Mouse (Mus musculus) midbrain, embryonic 16.5 days (tissue): ENCODE data around the gene Gm10645. TPM values are rescaled to one million over a fixed set of nuclear protein-coding genes. Genes with fewer than 3 reads are reported as not detected.

Experiments
- ATAC-seq: fragments of 200-750 bp; cut with Nextera tagmentation; 2 replicates; pipeline ENCODE4 v1.8.0; 2017; ENCODE audit warnings: moderate TSS enrichment
- H3K27ac ChIP-seq: fragments of 300-500 bp; sonication (generic); 2 replicates; pipeline ENCODE4 v1.5.1; 2014; ENCODE audit warnings: mild to moderate bottlenecking, low read length, mixed read lengths
- H3K27me3 ChIP-seq: fragments of 300-500 bp; sonication (generic); 2 replicates; pipeline ENCODE4 v1.6.1; 2014; ENCODE audit warnings: low read depth, low read length, mixed read lengths; ENCODE audit not compliant: control insufficient read depth, insufficient read depth
- H3K36me3 ChIP-seq: fragments of 300-500 bp; sonication (generic); 2 replicates; pipeline ENCODE4 v1.6.1; 2014; ENCODE audit warnings: mild to moderate bottlenecking, low read length, moderate library complexity, mixed read lengths; ENCODE audit not compliant: control insufficient read depth, insufficient read depth
- H3K4me1 ChIP-seq: fragments of 300-500 bp; sonication (generic); 2 replicates; pipeline ENCODE4 v1.6.1; 2014; ENCODE audit warnings: mild to moderate bottlenecking, low read length, mixed read lengths; ENCODE audit not compliant: control insufficient read depth, insufficient read depth
- H3K4me2 ChIP-seq: fragments of 300-500 bp; sonication (generic); 2 replicates; pipeline ENCODE4 v1.6.1; 2014; ENCODE audit warnings: mild to moderate bottlenecking, low read length, mixed read lengths
- H3K4me3 ChIP-seq: fragments of 300-500 bp; sonication (generic); 2 replicates; pipeline ENCODE4 v1.5.1; 2014; ENCODE audit warnings: low read depth, mild to moderate bottlenecking, low read length, moderate library complexity, mixed read lengths
- H3K9ac ChIP-seq: fragments of 300-500 bp; sonication (generic); 2 replicates; pipeline ENCODE4 v1.6.1; 2014; ENCODE audit warnings: low read depth, low read length, mixed read lengths
- H3K9me3 ChIP-seq: fragments of 300-500 bp; sonication (generic); replicated peaks from 2 replicates; pipeline ENCODE4 v1.6.1; 2014; ENCODE audit warnings: mild to moderate bottlenecking, low read length, mixed read lengths; ENCODE audit not compliant: control insufficient read depth, poor library complexity, severe bottlenecking
- WGBS: fragments of 180-500 bp; shearing (Covaris S2); extraction: QIAGEN DNeasy Blood & Tissue Kit; methylation state at CpG from one replicate; pipeline ENCODE4 v1.1.7; 2014; 5-methylcytosine and 5-hydroxymethylcytosine counted together
- polyA plus RNA-seq: library from polyadenylated mRNA; unstranded; fragments of >200 nt; fragmentation: Nextera tagmentation; extraction: Ambion mirVana; gene quantifications from 2 replicates; pipeline ENCODE4 v1.2.1, GENCODE M21; 2015

Gm10645 gene
- 6.1 and 6.9 TPM in 2 replicates for polyA plus RNA-seq

GRCm38 (mm10) chr8:83165931-83166867 is at the start of gene Gm10645:
Gene Gm10645, minus strand, starts transcription at chr8:83166170.
- peak; percentile 84 for ATAC-seq
- Histone ChIP-seq H3K36me3 (no peaks in the 10 kb centered on the region), H3K9me3 (no peaks in the 10 kb centered on the region), H3K27me3 (no peaks in the 10 kb centered on the region), H3K27ac (peak within 1 kb of the TSS; percentile 97), H3K4me2 (peak within 1 kb of the TSS; percentile 81), H3K9ac (peak within 1 kb of the TSS; percentile 99), H3K4me3 (peak within 1 kb of the TSS; percentile 89), H3K4me1 (peaks cover 26% of the 10 kb centered on the region)
- WGBS = 2% methylated on average over 47 of the region's 54 CpGs

DNA sequence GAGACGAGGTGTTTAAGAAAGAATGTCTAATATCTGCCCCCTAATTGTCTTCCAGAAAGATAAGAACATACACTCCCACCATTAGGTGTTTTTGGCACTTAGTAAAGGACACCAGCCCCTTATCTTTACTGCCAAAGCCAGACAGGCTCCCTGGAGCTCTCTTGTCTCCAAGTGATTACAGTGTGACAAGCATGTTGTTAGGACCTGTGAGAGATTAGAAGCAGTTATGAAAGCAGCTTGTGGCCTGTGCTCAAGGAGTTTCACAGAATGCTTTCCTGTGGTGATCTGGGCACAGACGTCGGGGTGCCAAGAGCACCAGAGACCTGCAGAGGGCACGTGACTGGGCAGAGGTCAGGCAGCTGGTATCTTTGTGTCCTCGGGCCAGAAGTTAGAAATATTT is 49.1 kb upstream of the Gm10645 start:
- WGBS = 59% methylated on average over 5 of the region's 5 CpGs
- H3K36me3 ChIP-seq = peaks cover 15% of the 10 kb centered on the region
- H3K4me3 ChIP-seq = no peak overlapping the region
- no peak for ATAC-seq
- H3K27ac ChIP-seq = no peak overlapping the region
- no peaks in the 10 kb centered on the region for H3K27me3 ChIP-seq
- H3K9ac ChIP-seq = no peak overlapping the region
- H3K4me2 ChIP-seq = no peak overlapping the region
- no peaks in the 10 kb centered on the region for H3K9me3 ChIP-seq
- peaks cover 3% of the 10 kb centered on the region; the same call in 1 of the 2 replicates for H3K4me1 ChIP-seq

DNA sequence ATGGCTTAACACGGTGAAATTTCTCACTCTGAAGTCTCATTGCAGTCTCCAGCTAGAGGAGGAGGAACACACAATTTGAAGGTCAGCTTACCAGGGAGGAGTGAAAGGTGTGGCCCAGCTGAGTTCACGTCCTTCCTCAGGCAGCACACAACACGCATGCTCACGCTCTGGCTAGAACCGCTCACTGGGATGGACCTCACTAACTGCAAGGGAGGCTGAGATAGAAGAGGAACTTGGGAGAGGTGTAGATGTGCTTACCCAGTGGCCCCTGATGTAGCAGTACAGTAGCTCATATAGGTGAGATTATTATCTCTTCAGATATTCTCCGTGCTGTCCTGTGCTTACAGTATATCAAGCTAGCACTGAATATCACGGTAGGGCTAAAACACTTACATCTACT is 44.7 kb upstream of the Gm10645 start:
- Histone ChIP-seq H3K27ac (no peak overlapping the region), H3K4me2 (no peak overlapping the region), H3K27me3 (no peaks in the 10 kb centered on the region), H3K36me3 (peaks cover 15% of the 10 kb centered on the region), H3K4me3 (no peak overlapping the region), H3K9ac (no peak overlapping the region), H3K9me3 (no peaks in the 10 kb centered on the region), H3K4me1 (peaks cover 3% of the 10 kb centered on the region; the same call in 1 of the 2 replicates)
- 95% methylated on average over 7 of the region's 7 CpGs for WGBS
- ATAC-seq = no peak

DNA sequence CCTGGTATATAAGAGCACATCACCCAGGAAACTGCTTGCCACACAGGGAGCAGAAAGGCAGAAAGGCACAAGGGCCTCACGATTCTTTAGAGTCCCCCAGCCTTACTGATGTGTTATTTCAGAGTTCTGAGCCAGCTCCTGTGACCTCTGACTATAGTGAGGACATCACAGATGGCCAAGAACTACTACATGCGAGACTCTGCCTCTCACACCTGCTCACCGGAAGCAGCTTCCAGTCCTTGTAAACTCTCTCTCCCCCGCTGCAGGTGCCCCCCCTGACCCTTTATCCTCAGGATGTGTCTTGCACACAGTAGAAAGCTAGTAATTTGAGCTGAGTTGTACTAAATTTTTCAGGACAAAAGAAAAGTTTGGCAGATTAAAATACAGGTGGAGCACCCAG is 43.6 kb upstream of the Gm10645 start:
- no peak overlapping the region for H3K4me2 ChIP-seq
- no peak for ATAC-seq
- H3K4me3 ChIP-seq = no peak overlapping the region
- H3K9ac ChIP-seq = no peak overlapping the region
- H3K27me3 ChIP-seq = no peaks in the 10 kb centered on the region
- 73% methylated on average over 4 of the region's 4 CpGs for WGBS
- no peaks in the 10 kb centered on the region for H3K9me3 ChIP-seq
- H3K4me1 ChIP-seq = no peaks in the 10 kb centered on the region
- no peak overlapping the region for H3K27ac ChIP-seq
- peaks cover 15% of the 10 kb centered on the region for H3K36me3 ChIP-seq

- ATAC-seq = no peak
- H3K4me3 ChIP-seq = no peak overlapping the region
Observed at GRCm38 (mm10) chr8:83205907-83206306, 39.9 kb upstream of the Gm10645 start.

GRCm38 (mm10) chr8:83202946-83203345 is 37.0 kb upstream of the Gm10645 start:
- Histone ChIP-seq H3K27me3 (no peaks in the 10 kb centered on the region), H3K4me3 (no peak overlapping the region), H3K9ac (no peak overlapping the region), H3K9me3 (no peaks in the 10 kb centered on the region), H3K27ac (no peak overlapping the region), H3K4me1 (peaks cover 6% of the 10 kb centered on the region), H3K4me2 (no peak overlapping the region), H3K36me3 (no peaks in the 10 kb centered on the region)
- WGBS = 93% methylated on average over 11 of the region's 11 CpGs
- ATAC-seq = no peak

More at GRCm38 (mm10) chr8:83205907-83206306, 39.9 kb upstream of the Gm10645 start:
- H3K9ac ChIP-seq = no peak overlapping the region
- WGBS = 74% methylated on average over 7 of the region's 7 CpGs
- peaks cover 5% of the 10 kb centered on the region for H3K36me3 ChIP-seq
- peaks cover under 1% of the 10 kb centered on the region; the same call in 1 of the 2 replicates for H3K4me1 ChIP-seq
- H3K4me2 ChIP-seq = no peak overlapping the region
- H3K9me3 ChIP-seq = no peaks in the 10 kb centered on the region
- H3K27ac ChIP-seq = no peak overlapping the region
- H3K27me3 ChIP-seq = no peaks in the 10 kb centered on the region

GRCm38 (mm10) chr8:83200191-83201177 is 34.5 kb upstream of the Gm10645 start:
- H3K27ac ChIP-seq = peak overlapping the region; percentile 50; the same call in 1 of the 2 replicates
- H3K4me2 ChIP-seq = no peak overlapping the region
- H3K9me3 ChIP-seq = no peaks in the 10 kb centered on the region
- 72% methylated on average over 16 of the region's 16 CpGs for WGBS
- H3K4me3 ChIP-seq = no peak overlapping the region
- H3K36me3 ChIP-seq = no peaks in the 10 kb centered on the region
- H3K9ac ChIP-seq = no peak overlapping the region
- peaks cover 6% of the 10 kb centered on the region for H3K4me1 ChIP-seq
- no peaks in the 10 kb centered on the region for H3K27me3 ChIP-seq
- no peak for ATAC-seq

DNA sequence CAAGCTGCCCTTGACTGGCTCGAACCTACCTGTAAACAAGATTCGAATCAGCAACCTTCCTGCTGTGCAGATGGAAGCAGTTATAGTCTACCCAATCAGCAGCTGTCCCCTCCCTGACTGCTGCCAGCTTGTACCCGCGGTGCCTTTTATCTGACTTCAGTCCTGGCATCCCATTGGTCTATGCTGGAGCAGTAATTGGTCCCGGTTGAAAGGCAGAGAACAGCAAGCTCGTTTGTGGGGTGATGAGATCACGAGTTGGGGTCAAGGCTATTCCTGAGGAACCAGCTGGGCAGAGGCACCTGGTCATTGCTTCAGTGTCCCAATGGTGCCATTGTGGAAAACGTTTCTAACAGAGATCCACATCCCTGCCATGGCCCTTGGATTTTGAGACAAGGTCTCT is 33.7 kb upstream of the Gm10645 start:
- no peak for ATAC-seq

More for the DNA sequence above, 33.7 kb upstream of the Gm10645 start:
- peaks cover 6% of the 10 kb centered on the region for H3K4me1 ChIP-seq
- H3K4me2 ChIP-seq = no peak overlapping the region
- H3K9me3 ChIP-seq = no peaks in the 10 kb centered on the region
- H3K36me3 ChIP-seq = no peaks in the 10 kb centered on the region
- 75% methylated on average over 8 of the region's 8 CpGs for WGBS
- H3K27ac ChIP-seq = no peak overlapping the region
- H3K9ac ChIP-seq = no peak overlapping the region
- no peak overlapping the region for H3K4me3 ChIP-seq
- H3K27me3 ChIP-seq = no peaks in the 10 kb centered on the region
